Mouse (Mus musculus): ENCODE measurements around the gene Olfr1387.

DNA sequence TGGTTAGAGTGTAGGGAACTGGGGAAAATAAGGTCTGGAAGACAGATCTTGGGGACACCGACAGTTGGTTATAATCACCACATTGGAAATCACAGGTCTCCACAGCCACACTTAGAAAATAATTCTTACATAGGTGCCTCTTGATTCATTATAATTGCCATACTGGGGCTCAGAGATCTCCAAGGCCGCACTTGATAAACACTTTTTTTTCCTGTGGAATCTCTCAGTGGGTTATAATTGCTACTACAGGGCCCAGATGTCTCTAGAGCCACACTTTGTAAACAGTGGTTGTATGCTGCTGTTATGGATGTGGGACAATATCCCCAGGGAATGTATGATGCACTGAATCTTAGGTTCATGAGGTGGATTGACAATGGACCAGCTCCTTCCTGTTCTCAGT is 32.4 kb upstream of the Olfr1387 start, which contains the start of gene Olfr1389:
- no peak for TF ChIP-seq GATA1 (IDR thresholded peaks at IDR 0.05; ENCODE audit: borderline replicate concordance, low read length)
- no peak for TF ChIP-seq FLI1 (IDR thresholded peaks at IDR 0.05; ENCODE audit: low read length)
